Mouse (Mus musculus): Measurements from ENCODE around the gene Tbx21.

Gene Tbx21

GRCm38 (mm10) chr11:97143196-97143900 is 28.2 kb upstream of the Tbx21 start:
- no peak for TF ChIP-seq GATA4 (IDR thresholded peaks at IDR 0.05; ENCODE audit: insufficient replicate concordance, low read length)

GRCm38 (mm10) chr11:97142159-97142608 is 27.1 kb upstream of the Tbx21 start:
- no peak for TF ChIP-seq GATA4 (IDR thresholded peaks at IDR 0.05; ENCODE audit: insufficient replicate concordance, low read length)

- no peak for TF ChIP-seq GATA4 (IDR thresholded peaks at IDR 0.05; ENCODE audit: insufficient replicate concordance, low read length)
These were observed 25.7 kb upstream of the Tbx21 start for GRCm38 (mm10) chr11:97140811-97141210.

- no peak for TF ChIP-seq GATA4 (IDR thresholded peaks at IDR 0.05; ENCODE audit: insufficient replicate concordance, low read length)
These were observed 24.1 kb upstream of the Tbx21 start for GRCm38 (mm10) chr11:97139256-97139655.

GRCm38 (mm10) chr11:97138554-97139226 is 23.6 kb upstream of the Tbx21 start:
- TF ChIP-seq GATA4 (IDR thresholded peaks at IDR 0.05; ENCODE audit: insufficient replicate concordance, low read length), result no peak

- TF ChIP-seq GATA4 (IDR thresholded peaks at IDR 0.05; ENCODE audit: insufficient replicate concordance, low read length), result no peak
These were observed 18.1 kb upstream of the Tbx21 start for GRCm38 (mm10) chr11:97133270-97133669.

- TF ChIP-seq GATA4 (IDR thresholded peaks at IDR 0.05; ENCODE audit: insufficient replicate concordance, low read length), result no peak
These were observed 17.1 kb upstream of the Tbx21 start for GRCm38 (mm10) chr11:97132185-97132584.

GRCm38 (mm10) chr11:97131683-97132082 is 16.6 kb upstream of the Tbx21 start:
- TF ChIP-seq GATA4 (IDR thresholded peaks at IDR 0.05; ENCODE audit: insufficient replicate concordance, low read length), result no peak

- TF ChIP-seq GATA4 (IDR thresholded peaks at IDR 0.05; ENCODE audit: insufficient replicate concordance, low read length), result no peak
These were observed 15.2 kb upstream of the Tbx21 start for GRCm38 (mm10) chr11:97130318-97130717.

GRCm38 (mm10) chr11:97128956-97129355 is 13.8 kb upstream of the Tbx21 start:
- TF ChIP-seq GATA4 (IDR thresholded peaks at IDR 0.05; ENCODE audit: insufficient replicate concordance, low read length), result no peak

- no peak for TF ChIP-seq GATA4 (IDR thresholded peaks at IDR 0.05; ENCODE audit: insufficient replicate concordance, low read length)
These were observed 12.5 kb upstream of the Tbx21 start for GRCm38 (mm10) chr11:97127470-97128223.

- no peak for TF ChIP-seq GATA4 (IDR thresholded peaks at IDR 0.05; ENCODE audit: insufficient replicate concordance, low read length)
These were observed 11.7 kb upstream of the Tbx21 start for GRCm38 (mm10) chr11:97126645-97127468.

GRCm38 (mm10) chr11:97124266-97125036 is 9.3 kb upstream of the Tbx21 start:
- TF ChIP-seq GATA4 (IDR thresholded peaks at IDR 0.05; ENCODE audit: insufficient replicate concordance, low read length), result no peak

GRCm38 (mm10) chr11:97123282-97123890 is 8.3 kb upstream of the Tbx21 start:
- no peak for TF ChIP-seq GATA4 (IDR thresholded peaks at IDR 0.05; ENCODE audit: insufficient replicate concordance, low read length)
